Comparison of ENCODE assay signal across 9 mouse cellular contexts in genomic region chr5:43048196-43049050, GRCm38 (mm10).
A peak's percentile ranks its signal among the peaks of the same experiment; 100 is the strongest.
DNase-seq lines count a peak whose midpoint lies in the region; ATAC-seq lines count a peak whose summit lies in the region.
"Had no signal": no experiment of that assay in that cellular context is flagged by ENCODE, and none has a peak within 500 bp of the region (broad histone marks: within the 10 kb centered on the region; RNA-seq: fewer than 3 reads in every experiment).

No protein-coding gene starts in this region.

- H3K4me2 ChIP-seq in heart, embryonic 16.5 days (ENCODE audit: low read depth, low read length), result no peak overlapping the region
- no peak overlapping the region for H3K4me2 ChIP-seq in kidney, embryonic 16.5 days (replicated peaks; ENCODE audit: low read depth, low read length)
- H3K4me2 ChIP-seq: neural tube, embryonic 12.5 days had no signal

- no peak overlapping the region for H3K4me3 ChIP-seq in heart, embryonic 16.5 days (ENCODE audit: low read length)
- no peak overlapping the region for H3K4me3 ChIP-seq in kidney, embryonic 16.5 days (ENCODE audit: low read length)
- H3K4me3 ChIP-seq: neural tube, embryonic 12.5 days had no signal

- H3K9me3 ChIP-seq in heart, embryonic 16.5 days (replicated peaks; ENCODE audit: control insufficient read depth, low read length), result no peaks in the 10 kb centered on the region
- H3K9me3 ChIP-seq in kidney, embryonic 16.5 days (ENCODE audit: low read length), result no peaks in the 10 kb centered on the region
- H3K9me3 ChIP-seq: neural tube, embryonic 12.5 days had no signal

- peak overlapping the region; percentile 82 for H3K27ac ChIP-seq in heart, embryonic 16.5 days (ENCODE audit: low read length)
- H3K27ac ChIP-seq in kidney, embryonic 16.5 days (ENCODE audit: low read length), result no peak overlapping the region
- H3K27ac ChIP-seq: neural tube, embryonic 12.5 days had no signal

- 37% methylated on average over 8 of the region's 8 CpGs for WGBS in heart, embryonic 16.5 days
- 73% methylated on average over 8 of the region's 8 CpGs for WGBS in kidney, embryonic 16.5 days

- peak; percentile 20 for DNase-seq in lung, postnatal 10 days
- DNase-seq in lung, postnatal 14 days, result no peak
- DNase-seq in cerebellum, adult 8-10 months, result peak; percentile 34
- DNase-seq in right cerebral cortex, postnatal 36 days (ENCODE audit: low spot score in 2 of 2), result peak; percentile 47 to 74
- DNase-seq in testis, postnatal 10 days (ENCODE audit: low spot score), result no peak

- no peaks in the 10 kb centered on the region for H3K36me3 ChIP-seq in heart, embryonic 16.5 days (ENCODE audit: control insufficient read depth, insufficient read depth)
- H3K36me3 ChIP-seq in kidney, embryonic 16.5 days (ENCODE audit: insufficient read depth, low read length), result no peaks in the 10 kb centered on the region
- H3K36me3 ChIP-seq: neural tube, embryonic 12.5 days had no signal

- no peak overlapping the region for H3K9ac ChIP-seq in heart, embryonic 16.5 days (ENCODE audit: low read length)
- H3K9ac ChIP-seq in kidney, embryonic 16.5 days (replicated peaks; ENCODE audit: low read length), result no peak overlapping the region
- H3K9ac ChIP-seq: neural tube, embryonic 12.5 days had no signal

- ATAC-seq in heart, embryonic 16.5 days (replicated peaks; ENCODE audit: extremely low read depth, insufficient read depth, low FRiP score), result peak; percentile 91
- ATAC-seq in kidney, embryonic 16.5 days (ENCODE audit: low FRiP score, low TSS enrichment), result no peak
- ATAC-seq in activated CD4-positive, CD25-positive, alpha-beta regulatory T cell, adult 4 months, result no peak

- H3K27me3 ChIP-seq in heart, embryonic 16.5 days (ENCODE audit: control insufficient read depth, insufficient read depth, low read length), result no peaks in the 10 kb centered on the region
- no peaks in the 10 kb centered on the region for H3K27me3 ChIP-seq in kidney, embryonic 16.5 days (ENCODE audit: insufficient read depth, low read length)
- H3K27me3 ChIP-seq: neural tube, embryonic 12.5 days had no signal

- peaks cover 11% of the 10 kb centered on the region for H3K4me1 ChIP-seq in heart, embryonic 16.5 days (ENCODE audit: control insufficient read depth, insufficient read depth, low read length)
- no peaks in the 10 kb centered on the region for H3K4me1 ChIP-seq in kidney, embryonic 16.5 days (ENCODE audit: insufficient read depth, low read length)
- H3K4me1 ChIP-seq: neural tube, embryonic 12.5 days had no signal

Comparison
In these comparisons a context has a peak if more than half of its experiments do, and no peak if none do; other contexts are left out.
1. DNase-seq: peak in lung, postnatal 10 days (single experiment), cerebellum, adult 8-10 months (single experiment) and right cerebral cortex, postnatal 36 days (2 of 2); none in lung, postnatal 14 days (single experiment) and testis, postnatal 10 days (single experiment).